Mouse (Mus musculus) fat pad, adult 2 months (tissue): ENCODE data around the gene Rpl5.
A peak's percentile ranks its signal among the peaks of the same experiment; 100 is the strongest.
"Not testable (repeated sequence)": the region's sequence is repeated elsewhere in the genome, so short reads cannot be mapped to it uniquely, and the experiment has no call there.

Experiments used
- DNase-seq: peaks from one replicate; pipeline ENCODE4 v3.0.0-alpha.2; 2011; ENCODE audit warnings: low read depth, low spot score; ENCODE audit errors: extremely low read depth

The Rpl5 gene

DNA sequence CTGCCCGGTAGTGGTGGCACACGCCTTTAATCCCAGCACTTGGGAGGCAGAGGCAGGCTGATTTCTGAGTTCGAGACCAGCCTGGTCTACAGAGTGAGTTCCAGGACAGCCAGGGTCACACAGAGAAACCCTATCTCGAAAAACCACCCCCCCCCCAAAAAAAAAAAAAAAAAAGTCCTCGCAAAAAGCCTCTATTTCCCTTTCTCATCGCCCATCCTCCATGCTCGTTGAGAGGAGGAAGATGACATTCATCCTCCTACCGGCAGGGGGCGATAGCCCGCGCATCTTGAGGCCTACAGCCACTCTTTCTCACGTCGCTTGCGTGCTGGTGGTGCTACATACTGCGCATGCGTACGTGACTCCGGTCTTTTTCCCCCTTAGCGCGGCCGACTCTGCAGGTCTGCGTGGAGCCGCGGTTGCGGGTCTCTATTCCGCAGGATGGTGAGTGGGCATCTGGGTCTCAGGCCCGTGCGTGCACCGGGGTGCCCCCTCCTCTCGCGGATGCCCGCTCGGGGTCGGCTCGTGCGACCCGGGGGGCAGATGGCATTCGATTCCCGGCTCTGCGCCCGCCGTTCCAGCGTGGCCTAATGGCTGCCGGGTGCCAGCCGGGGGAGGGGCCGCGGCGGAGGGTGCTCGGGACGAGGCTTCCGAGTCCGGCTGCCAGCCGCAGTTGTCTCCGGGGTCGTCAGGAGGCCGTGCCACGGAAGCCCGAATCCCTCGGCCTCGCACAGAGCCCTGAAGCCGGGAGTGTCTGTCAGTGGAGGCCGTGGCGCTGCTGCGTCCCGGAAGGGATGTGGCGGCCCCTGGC lies at the start of gene Rpl5:
Gene Rpl5, plus strand, starts transcription at position 297 of the 808 bp plus-strand sequence.
- DNase-seq, result peak; percentile 64

GRCm38 (mm10) chr5:107853807-107854206 lies 46.5 kb upstream of the Rpl5 start:
- peak; percentile 39 for DNase-seq

GRCm38 (mm10) chr5:107854556-107854955 lies 45.7 kb upstream of the Rpl5 start:
- DNase-seq, result no peak

GRCm38 (mm10) chr5:107855546-107855945 lies 44.8 kb upstream of the Rpl5 start:
- DNase-seq, result peak; percentile 64

- DNase-seq, result no peak
These were observed 41.3 kb upstream of the Rpl5 start for GRCm38 (mm10) chr5:107858963-107859362.

GRCm38 (mm10) chr5:107863971-107864370 lies 36.3 kb upstream of the Rpl5 start:
- no peak for DNase-seq

DNA sequence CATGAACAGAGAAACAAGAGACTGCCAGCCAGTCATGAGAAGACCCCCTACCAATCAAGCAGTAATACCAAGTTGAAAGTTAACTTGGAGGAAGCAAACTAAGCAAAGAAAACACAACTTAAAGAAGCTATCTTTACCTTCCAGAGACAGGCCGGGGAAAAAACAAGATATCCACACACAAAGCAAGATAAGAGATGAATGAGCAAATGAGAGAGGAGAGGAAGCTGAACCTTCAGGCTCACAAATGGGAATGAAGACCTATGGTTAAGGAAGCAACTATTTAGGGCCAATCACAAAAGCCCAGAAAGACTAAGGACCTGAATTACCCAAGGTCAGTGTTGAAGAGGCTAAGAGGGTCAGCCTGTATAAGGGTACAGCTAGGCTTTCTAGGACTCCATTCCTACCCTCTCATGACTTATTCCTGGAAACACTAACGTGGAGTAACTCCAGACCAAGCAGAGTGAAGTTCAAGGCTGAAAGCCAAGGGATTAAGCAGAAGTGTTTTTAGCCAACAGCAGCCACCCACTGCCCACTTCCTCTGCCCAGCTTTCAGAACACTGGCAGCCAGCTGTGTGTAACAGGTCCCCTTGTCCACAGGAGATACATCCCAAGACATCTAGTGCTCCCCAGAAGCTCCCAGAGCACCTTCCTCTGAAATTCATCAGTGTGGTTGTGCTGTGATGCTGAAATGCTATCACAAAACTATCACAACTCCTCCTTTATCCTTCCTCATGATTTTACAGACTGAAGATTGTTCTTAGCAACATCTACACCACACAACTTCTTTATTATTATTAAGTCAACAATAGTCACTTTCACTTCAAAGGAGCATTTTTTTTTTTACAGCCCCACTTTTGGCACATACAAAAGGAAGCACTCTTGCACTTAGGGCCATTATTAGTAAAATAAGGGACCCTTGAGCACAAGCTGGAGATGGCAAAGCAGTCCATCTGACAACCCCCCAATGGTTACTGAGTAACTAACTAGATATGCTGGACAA lies 33.9 kb upstream of the Rpl5 start:
- peak; percentile 66 for DNase-seq

DNA sequence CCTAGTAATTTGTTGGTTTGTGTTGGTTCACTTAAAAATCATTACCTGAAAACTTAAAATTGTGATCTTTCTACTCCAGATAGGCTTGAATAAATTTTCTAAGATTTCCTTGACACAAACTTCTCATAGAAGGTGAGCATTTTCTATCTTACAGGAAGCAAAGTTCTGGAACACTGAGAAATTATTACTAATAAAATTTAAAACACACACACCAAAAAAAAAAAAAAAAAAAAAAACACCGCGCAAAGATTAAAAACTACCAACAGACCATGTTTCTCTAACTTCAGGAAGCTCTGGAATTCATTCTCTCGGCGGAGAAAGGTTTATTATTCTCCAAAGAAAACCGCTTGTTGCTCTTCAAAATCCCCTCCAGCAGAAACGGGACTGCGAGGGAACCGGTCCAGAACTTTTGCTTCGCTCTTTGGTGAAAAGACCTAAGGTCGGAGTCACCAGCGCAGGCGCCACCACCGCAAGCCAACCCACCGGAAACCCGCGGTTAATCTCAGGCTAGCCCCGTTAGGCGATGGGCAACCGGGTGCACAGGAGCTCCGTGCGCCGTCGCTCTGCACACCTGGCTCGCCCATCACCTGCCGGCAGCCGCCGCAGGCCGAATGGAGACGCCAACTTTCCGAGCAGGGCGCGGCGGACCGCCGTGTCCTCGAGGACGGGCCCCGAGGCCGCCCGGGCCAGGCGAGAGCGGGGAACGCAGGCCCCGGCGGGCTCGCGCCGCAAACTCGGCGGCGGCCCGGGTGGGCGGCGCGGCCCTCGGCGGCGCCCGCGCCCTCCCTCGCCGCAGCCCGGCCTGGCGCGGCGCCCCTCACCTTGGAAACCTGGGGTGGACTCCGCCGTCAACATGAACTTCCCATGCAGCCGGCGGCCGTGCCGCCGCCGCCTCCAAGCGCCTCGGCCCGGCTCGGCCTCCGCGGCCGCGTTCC lies 32.1 kb upstream of the Rpl5 start:
- DNase-seq, result no peak

DNA sequence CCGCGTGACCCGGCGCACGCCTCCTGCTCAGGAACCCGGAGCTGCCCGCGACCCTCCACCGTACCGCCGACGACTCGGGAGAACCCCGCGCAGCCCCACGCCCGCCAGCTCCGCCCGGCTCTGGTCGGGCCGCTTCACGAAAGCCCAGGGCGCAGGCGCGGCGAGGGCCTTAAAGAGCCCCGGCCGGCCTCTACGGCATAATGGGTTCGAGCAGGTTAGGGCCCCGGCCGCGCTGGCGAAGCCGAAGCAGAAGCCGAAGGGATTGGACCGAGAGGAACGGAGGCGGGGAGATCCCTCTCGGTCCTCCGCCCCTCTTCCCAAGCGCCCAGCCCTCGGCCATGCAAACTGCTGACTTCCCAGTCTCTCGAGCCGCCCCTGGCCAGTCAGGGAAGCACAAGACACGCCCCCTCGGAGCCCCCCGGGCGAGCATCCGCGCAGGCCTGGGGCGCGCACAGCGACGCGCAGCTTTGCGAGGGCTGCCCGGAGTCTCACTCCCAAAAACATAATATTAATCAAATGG lies 31.3 kb upstream of the Rpl5 start:
- no peak for DNase-seq

DNA sequence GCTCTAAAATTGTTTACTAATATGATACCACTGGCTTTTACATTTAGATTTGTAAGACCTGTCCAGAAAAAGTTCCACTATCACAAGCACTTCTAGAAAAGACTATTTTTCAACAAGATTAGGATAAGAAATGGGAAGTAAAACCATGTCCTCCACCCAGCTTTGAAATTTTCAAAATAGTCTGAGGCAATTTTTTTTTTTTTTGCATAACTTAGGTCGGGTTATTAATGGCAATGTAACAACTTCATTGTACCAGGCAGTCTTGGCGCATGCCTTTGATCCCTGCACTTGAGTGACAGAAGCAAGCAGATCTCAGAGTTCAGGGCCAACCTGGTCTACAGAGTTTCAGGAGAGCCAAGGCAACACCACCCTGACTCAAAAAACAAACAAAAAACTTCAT lies 30.6 kb upstream of the Rpl5 start:
- DNase-seq, result no peak

DNA sequence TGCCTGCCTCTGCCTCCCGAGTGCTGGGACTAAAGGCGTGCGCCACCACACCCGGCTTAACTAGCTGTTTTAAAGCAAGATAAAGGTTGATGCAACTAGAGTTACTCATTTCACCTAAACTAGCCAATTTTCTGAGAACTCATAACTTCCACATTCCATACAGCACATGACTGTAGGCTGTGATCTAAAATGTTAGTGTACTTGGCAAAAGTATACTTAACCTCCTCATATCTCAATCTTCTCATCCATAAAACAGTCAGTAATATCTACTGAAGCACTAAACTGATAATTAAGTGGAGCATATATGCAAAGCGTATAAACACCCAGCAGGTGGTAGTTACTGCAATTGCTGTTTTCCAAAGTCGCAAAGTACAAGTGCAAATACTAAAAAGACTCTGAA lies 27.0 kb upstream of the Rpl5 start:
- no peak for DNase-seq

DNA sequence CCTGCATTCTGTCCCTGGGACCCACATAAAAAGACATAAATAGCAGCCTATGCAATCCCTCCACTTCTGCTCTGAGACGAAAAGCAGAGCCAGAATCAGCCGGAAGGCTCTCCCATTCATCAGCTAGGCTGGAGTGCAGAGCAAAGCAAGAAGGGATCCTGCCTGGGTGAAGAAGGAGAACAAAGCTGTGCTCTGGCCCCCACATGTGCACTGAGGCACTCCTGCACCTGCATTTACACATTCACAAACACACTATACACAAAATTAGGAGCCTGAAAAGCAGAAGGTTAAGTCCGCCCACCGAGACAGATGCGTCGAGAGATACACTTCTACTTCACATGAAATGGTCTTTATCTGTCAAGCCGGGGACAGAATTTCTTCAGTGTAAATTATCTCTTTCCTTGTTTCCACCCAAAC lies 26.4 kb upstream of the Rpl5 start:
- DNase-seq, result no peak

- DNase-seq, result no peak
These were observed 25.6 kb upstream of the Rpl5 start, which contains the start of gene Evi5 for GRCm38 (mm10) chr5:107874561-107875260. TSS of gene Evi5 (minus strand) at chr5:107875107.

GRCm38 (mm10) chr5:107875261-107875611 lies 25.1 kb upstream of the Rpl5 start:
- no peak for DNase-seq

DNA sequence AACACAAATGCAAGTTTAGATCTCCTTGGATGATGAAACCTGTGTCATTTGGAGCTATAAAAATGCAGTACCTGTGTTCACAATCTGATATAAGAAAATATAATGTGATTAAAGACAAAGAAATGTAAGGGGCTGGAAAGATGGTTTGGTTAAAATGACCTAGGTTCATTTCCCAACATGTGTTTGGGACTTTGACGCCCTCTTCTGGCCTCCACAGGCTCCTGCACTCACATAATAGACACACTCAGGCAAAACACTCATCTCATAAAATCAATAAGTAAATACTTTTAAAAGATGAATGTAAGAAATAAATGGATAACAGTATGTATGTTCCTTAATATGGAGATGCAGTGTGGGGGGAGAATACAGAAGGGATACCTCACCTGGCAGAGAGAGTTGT lies 23.2 kb upstream of the Rpl5 start:
- no peak for DNase-seq

GRCm38 (mm10) chr5:107880710-107881109 lies 19.6 kb upstream of the Rpl5 start:
- DNase-seq, result no peak

GRCm38 (mm10) chr5:107889994-107890888 lies 10.1 kb upstream of the Rpl5 start:
- DNase-seq, result no peak

DNA sequence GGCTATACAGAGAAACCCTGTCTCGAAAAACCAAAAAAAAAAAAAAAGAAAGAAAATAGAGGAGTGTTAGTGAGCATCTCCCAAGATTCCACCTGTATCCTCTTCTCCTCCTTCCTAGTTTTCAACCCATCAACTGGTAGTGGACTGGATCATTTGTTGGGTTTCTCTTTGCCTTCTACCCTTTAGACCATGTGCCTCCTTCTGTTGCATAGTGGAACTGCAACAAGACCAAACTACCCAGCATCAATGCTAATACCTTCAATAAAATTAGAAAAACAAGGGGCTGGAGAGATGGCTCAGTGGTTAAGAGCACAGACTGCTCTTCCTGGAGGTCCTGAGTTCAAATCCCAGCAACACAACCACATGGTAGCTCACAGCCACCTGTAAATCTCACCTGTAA lies 8.8 kb upstream of the Rpl5 start:
- not testable (repeated sequence) for DNase-seq

GRCm38 (mm10) chr5:107894676-107895075 lies 5.6 kb upstream of the Rpl5 start:
- no peak for DNase-seq
